Mouse (Mus musculus) thymus, adult 2 months (tissue): ENCODE measurements around the gene Ext2.

Experiments
- CTCF ChIP-seq: fragments of 200-500 bp; IDR thresholded peaks from 2 replicates; pipeline ENCODE4 v1.5.1; 2012; ENCODE audit warnings: mild to moderate bottlenecking, control low read depth, low read length, moderate library complexity, borderline replicate concordance; ENCODE audit not compliant: control insufficient read depth, poor library complexity, insufficient read depth; ENCODE audit errors: extremely low read depth
- POLR2A ChIP-seq: fragments of 200-500 bp; IDR thresholded peaks from 2 replicates; pipeline ENCODE4 v1.6.1; 2012; ENCODE audit warnings: mild to moderate bottlenecking, low read length, control low read depth, moderate library complexity; ENCODE audit not compliant: control insufficient read depth, poor library complexity, insufficient read depth; ENCODE audit errors: extremely low read depth

GRCm38 (mm10) chr2:93779897-93780208 lies 42.5 kb downstream of the Ext2 start:
- TF ChIP-seq CTCF (no peak), POLR2A (no peak)
